Mouse (Mus musculus): ENCODE measurements around the gene Prss42.

DNA sequence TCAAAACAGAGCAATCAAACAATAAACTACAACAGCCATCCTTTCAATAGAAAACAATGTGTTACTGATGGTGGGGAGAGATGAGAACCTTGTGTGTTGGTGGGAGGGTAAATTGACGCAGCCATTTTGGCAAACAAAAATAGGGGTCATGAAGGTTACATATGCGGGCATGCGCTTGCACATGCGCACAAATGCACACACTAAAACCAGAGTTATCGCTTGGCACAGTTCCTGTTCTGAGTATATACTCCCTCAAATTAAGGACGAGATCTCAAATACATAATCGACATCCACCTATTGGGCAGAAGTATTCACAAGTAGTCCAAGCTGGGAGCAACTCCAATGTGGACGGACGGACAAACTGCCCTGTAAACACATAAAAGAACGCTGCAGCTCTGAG, 25.6 kb upstream of the Prss42 start:
- TF ChIP-seq CTCF (IDR thresholded peaks at IDR 0.05; ENCODE audit: extremely low read depth, insufficient read depth, low read length): no peak
- no peak for TF ChIP-seq POLR2A (IDR thresholded peaks at IDR 0.05; ENCODE audit: extremely low read depth, insufficient read depth, low read length)

Measured in cortical plate, adult 2 months (tissue).